Mouse (Mus musculus) myocyte (in vitro differentiated cells): ENCODE results near the gene Angptl4. TPM values are rescaled to one million over a fixed set of nuclear protein-coding genes. Genes with fewer than 3 reads are reported as not detected.
A peak's percentile ranks its signal among the peaks of the same experiment; 100 is the strongest.

Experiments used
- H3K27me3 ChIP-seq: one replicate; pipeline ENCODE4 v1.6.1; 2011; ENCODE audit not compliant: control insufficient read depth, insufficient read depth, insufficient read length
- H3K36me3 ChIP-seq: one replicate; pipeline ENCODE4 v1.6.1; 2011; ENCODE audit not compliant: control insufficient read depth, insufficient read depth
- H3K4me2 ChIP-seq: one replicate; pipeline ENCODE4 v1.6.1; 2011; ENCODE audit warnings: low read depth, control low read depth
- H3K4me3 ChIP-seq: one replicate; pipeline ENCODE4 v1.5.1; 2011; ENCODE audit warnings: mild to moderate bottlenecking, control low read depth, moderate library complexity
- H3K79me2 ChIP-seq: one replicate; pipeline ENCODE4 v1.6.1; 2011; ENCODE audit not compliant: control insufficient read depth, insufficient read depth
- H3ac ChIP-seq: one replicate; pipeline ENCODE4 v1.6.1; 2011; ENCODE audit not compliant: control insufficient read depth, insufficient read length
- CEBPB ChIP-seq: IDR thresholded peaks from 2 replicates; pipeline ENCODE4 v1.6.1; 2011; ENCODE audit warnings: mild to moderate bottlenecking, moderate library complexity; ENCODE audit not compliant: poor library complexity, insufficient read depth, severe bottlenecking
- MAX ChIP-seq: IDR thresholded peaks from one replicate; pipeline ENCODE4 v1.6.1; 2011; ENCODE audit warnings: low read depth, mild to moderate bottlenecking, control low read depth
- MYOD1 ChIP-seq, 3 experiments: IDR thresholded peaks; one replicate each; pipeline ENCODE4 v1.6.1; 2011; ENCODE audit warnings: control low read depth in 2 of 3, low read depth in 2 of 3, mild to moderate bottlenecking in 2 of 3, moderate library complexity in 1 of 3; ENCODE audit not compliant: insufficient read length in 2 of 3, control insufficient read depth in 1 of 3
- MYOG ChIP-seq, 3 experiments: IDR thresholded peaks; one replicate each; pipeline ENCODE4 v1.6.1; 2011; ENCODE audit warnings: control low read depth in 2 of 3, low read depth in 2 of 3, mild to moderate bottlenecking in 2 of 3; ENCODE audit not compliant: insufficient read length in 2 of 3, control insufficient read depth in 1 of 3, insufficient read depth in 1 of 3
- POLR2A ChIP-seq: IDR thresholded peaks from one replicate; pipeline ENCODE4 v1.6.1; 2011; ENCODE audit warnings: low read depth, mild to moderate bottlenecking, control low read depth, moderate library complexity; ENCODE audit not compliant: insufficient read length
- POLR2AphosphoS2 ChIP-seq: IDR thresholded peaks from one replicate; pipeline ENCODE4 v1.6.1; 2011; ENCODE audit warnings: low read depth, control low read depth; ENCODE audit not compliant: insufficient read length
- REST ChIP-seq: IDR thresholded peaks from one replicate; pipeline ENCODE4 v1.6.1; 2011; ENCODE audit warnings: mild to moderate bottlenecking, control low read depth, moderate library complexity; ENCODE audit not compliant: insufficient read depth, insufficient read length
- SRF ChIP-seq: IDR thresholded peaks from one replicate; pipeline ENCODE4 v1.6.1; 2011; ENCODE audit warnings: low read depth; ENCODE audit not compliant: control insufficient read depth, insufficient read length
- TCF12 ChIP-seq: IDR thresholded peaks from one replicate; pipeline ENCODE4 v1.6.1; 2011; ENCODE audit warnings: mild to moderate bottlenecking, control low read depth; ENCODE audit not compliant: poor library complexity, insufficient read depth, severe bottlenecking
- TCF3 ChIP-seq: IDR thresholded peaks from one replicate; pipeline ENCODE4 v1.6.1; 2011; ENCODE audit warnings: low read depth, control low read depth; ENCODE audit not compliant: insufficient read length
- USF1 ChIP-seq: IDR thresholded peaks from one replicate; pipeline ENCODE4 v1.6.1; 2011; ENCODE audit warnings: low read depth, mild to moderate bottlenecking, control low read depth, moderate library complexity
- polyA plus RNA-seq: library from polyadenylated mRNA; unstranded; fragments of >200 nt; fragmentation: generic; extraction: Trizol; gene quantifications from one replicate; pipeline ENCODE4 v1.2.1, GENCODE M21; 2012; ENCODE audit warnings: missing spikeins

The Angptl4 gene
- polyA plus RNA-seq, 1 experiment: 42.8 TPM

DNA sequence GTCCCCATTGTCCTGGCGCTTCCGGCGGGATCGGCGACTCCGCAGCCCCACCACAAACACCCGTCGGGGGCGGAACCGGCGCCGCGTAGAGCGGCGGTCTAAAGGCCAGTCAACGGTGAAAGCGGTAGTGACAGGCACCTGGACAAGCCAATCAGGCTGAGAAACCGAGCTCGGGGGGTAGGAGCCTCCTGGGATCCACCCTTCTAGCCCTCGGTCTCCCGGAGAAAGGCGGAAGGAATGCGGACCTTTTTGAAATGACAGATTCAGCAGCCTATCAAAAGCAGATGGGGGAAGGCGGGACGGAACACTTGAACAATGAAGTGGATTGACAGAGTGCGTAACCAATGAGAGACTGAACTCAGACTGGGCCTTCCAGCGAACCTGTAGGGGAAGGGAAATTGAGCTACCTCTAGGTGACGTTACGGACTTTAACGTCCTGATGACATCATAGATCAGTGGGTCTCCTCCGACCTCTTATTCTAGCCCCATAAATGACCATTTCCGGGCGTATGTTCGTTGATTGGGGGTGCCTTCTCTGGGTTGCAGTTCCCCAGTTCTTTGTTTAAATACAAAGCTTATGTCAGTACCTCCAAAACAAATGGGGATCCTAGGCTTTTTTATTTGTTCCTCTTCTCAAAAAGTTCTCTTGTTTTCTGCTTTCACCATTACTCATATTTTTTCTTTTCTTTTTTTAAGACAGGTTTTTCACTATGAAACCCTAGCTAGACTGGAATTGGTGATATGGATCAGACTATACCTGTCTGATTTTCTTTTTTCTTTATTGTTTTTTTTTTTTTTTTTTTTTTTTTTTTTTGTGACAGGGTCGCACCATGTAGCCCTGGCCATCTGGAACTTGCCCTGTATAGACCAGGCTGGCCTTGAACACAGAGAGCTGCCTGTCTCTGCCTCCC is 21.1 kb downstream of the Angptl4 start, which contains the start of gene Rab11b:
Gene Rab11b, minus strand, starts transcription at position 276 of the 911 bp plus-strand sequence.
- H3K27me3 ChIP-seq: no peaks in the 10 kb centered on the region
- H3K36me3 ChIP-seq: no peaks in the 10 kb centered on the region
- peak within 1 kb of the TSS; percentile 97 for H3K4me2 ChIP-seq
- peaks cover 38% of the 10 kb centered on the region for H3K79me2 ChIP-seq
- H3K4me3 ChIP-seq: peak within 1 kb of the TSS; percentile 83
- peak; percentile 93 for TF ChIP-seq SRF
- no peak for TF ChIP-seq USF1
- no peak for TF ChIP-seq MAX
- H3ac ChIP-seq: peak within 1 kb of the TSS; percentile 98

DNA sequence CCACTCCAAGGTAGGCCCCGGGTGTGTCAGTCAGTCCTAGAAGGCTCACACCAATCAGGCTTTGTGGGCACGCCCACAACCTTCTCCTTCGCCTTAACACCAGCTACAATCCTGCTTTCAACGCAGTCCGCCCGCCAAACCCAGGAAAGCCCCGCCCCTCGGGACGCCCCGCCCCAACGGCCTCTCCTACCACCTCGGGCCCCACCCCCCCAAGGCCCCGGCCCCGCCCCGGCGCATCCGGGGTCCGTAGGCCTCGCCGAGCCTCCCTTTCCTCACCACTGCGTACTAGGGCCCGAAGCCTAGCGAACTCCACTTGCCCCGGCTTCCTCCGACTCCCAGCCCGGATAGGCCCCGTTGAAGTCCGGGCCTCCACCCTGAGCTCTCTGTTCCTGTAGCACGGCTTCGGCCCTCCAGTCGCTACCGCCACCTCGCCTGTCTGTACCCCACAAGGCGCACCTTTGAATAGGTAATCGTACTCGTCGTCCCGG is 21.8 kb downstream of the Angptl4 start:
- Histone ChIP-seq H3K79me2 (peaks cover 45% of the 10 kb centered on the region), H3K36me3 (no peaks in the 10 kb centered on the region), H3K4me2 (peak overlapping the region; percentile 97), H3ac (peak overlapping the region; percentile 98), H3K4me3 (peak overlapping the region; percentile 83), H3K27me3 (no peaks in the 10 kb centered on the region)
- TF ChIP-seq POLR2AphosphoS2 (peak; percentile 45), SRF (no peak), POLR2A (peak; percentile 67)

DNA sequence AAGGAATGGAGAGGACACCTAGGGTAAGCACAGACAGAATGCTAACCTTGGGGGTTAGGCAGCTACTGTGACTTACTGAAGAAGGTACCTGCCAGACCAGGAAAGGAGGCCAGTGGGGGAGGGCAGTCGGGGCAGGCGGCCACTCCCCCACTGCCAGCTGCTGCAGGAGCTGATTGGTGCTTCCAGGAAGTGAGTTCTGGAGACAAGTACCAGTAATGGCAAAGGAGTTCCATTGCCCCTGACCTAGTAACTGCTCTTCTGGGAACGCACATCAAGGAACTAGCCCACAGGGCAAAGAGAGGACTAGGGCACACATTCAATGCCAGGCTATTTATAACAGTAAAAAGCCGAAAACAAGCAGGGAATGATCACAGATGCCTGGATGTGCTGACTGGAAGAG is 24.4 kb downstream of the Angptl4 start:
- Histone ChIP-seq H3K4me3 (no peak overlapping the region), H3K27me3 (no peaks in the 10 kb centered on the region), H3ac (no peak overlapping the region), H3K36me3 (no peaks in the 10 kb centered on the region), H3K79me2 (peaks cover 71% of the 10 kb centered on the region), H3K4me2 (peak overlapping the region; percentile 59)
- TF ChIP-seq MYOG (IDR thresholded peaks at IDR 0.05; ENCODE audit: control insufficient read depth in 1 of 3, insufficient read depth in 1 of 3, insufficient read length in 2 of 3, low read depth in 2 of 3) (no peak), MYOD1 (IDR thresholded peaks at IDR 0.05; ENCODE audit: control insufficient read depth in 1 of 3, insufficient read length in 2 of 3, low read depth in 2 of 3) (peak in 1 of 3 experiments; percentile 35)

DNA sequence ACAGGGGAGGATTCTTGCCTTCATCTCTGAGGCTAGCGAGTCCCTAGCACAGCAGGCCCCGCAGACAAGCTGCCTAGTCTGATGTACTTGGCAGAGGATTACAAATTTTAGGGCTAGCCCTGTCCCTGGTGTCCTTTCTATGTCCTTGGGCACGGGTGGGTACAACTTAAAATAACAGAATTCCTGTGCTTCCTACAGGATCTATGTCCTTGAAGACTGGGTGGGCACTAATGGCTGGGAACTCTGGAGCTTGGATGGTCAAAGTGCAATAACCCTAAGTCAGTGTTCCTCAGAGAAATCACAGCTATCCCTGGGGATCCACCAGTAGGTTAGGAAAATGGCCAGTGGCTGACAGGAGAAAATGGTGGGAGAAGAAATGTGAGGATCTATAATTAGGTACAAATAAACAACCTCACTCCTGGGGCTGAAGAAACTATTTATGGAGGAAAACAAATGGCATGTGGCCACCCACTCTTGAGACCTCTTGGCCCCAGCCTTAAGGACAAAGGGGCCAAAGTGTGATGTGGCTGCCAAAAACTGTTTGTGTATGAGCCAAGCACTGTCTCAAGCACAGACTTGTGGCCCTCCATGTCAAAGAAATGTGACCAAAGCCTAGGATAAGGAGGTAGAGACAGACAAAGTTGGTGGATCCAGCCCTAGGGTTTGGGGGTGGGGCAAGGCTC is 25.4 kb downstream of the Angptl4 start:
- Histone ChIP-seq H3K4me2 (peak overlapping the region; percentile 59), H3K36me3 (no peaks in the 10 kb centered on the region), H3ac (no peak overlapping the region), H3K4me3 (no peak overlapping the region), H3K27me3 (no peaks in the 10 kb centered on the region), H3K79me2 (peaks cover 78% of the 10 kb centered on the region)
- no peak for TF ChIP-seq TCF12
- no peak for TF ChIP-seq TCF3
- TF ChIP-seq MYOD1 (IDR thresholded peaks at IDR 0.05; ENCODE audit: control insufficient read depth in 1 of 3, insufficient read length in 2 of 3, low read depth in 2 of 3): peak in 1 of 3 experiments; percentile 26

DNA sequence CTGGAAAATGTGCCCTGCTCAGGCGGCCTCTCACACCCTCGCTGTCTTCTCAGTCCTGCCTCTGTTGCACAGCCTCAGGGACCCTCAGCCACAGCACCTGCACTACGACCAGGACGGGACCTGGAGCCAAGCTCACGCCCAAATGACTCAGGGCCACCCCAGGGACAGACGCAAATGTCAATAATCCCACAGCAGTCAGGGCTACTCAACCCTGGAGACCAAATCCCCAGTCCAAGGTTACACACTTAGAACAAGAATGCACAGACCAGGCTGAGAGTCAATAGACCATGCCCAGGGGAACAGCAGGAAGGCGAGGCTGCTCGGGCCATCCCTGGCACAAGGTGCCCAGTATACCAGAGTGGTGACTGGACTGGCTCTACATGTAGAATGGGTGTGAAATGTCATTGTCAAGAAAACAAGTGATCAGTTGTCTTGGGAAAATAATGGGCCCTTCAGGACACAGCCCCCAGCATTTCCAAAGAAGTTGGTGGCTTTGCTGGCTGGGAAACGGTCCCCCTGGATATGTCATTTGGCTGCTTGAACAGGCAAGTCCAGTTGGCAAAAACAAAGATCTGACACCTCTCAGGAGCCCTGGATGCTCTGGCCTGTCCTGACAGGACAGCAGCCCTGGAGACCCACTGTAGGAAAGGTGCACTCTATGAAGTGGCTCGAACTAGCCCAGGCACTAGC is 26.1 kb downstream of the Angptl4 start:
- Histone ChIP-seq H3K79me2 (peaks cover 82% of the 10 kb centered on the region), H3K27me3 (no peaks in the 10 kb centered on the region), H3K4me3 (no peak overlapping the region), H3K4me2 (peak overlapping the region; percentile 59), H3ac (no peak overlapping the region), H3K36me3 (no peaks in the 10 kb centered on the region)
- TF ChIP-seq SRF (no peak), MAX (no peak), MYOD1 (IDR thresholded peaks at IDR 0.05; ENCODE audit: control insufficient read depth in 1 of 3, insufficient read length in 2 of 3, low read depth in 2 of 3) (peak in 1 of 3 experiments; percentile 56), MYOG (IDR thresholded peaks at IDR 0.05; ENCODE audit: control insufficient read depth in 1 of 3, insufficient read depth in 1 of 3, insufficient read length in 2 of 3, low read depth in 2 of 3) (peak in 1 of 3 experiments; percentile 38), CEBPB (no peak), REST (no peak), POLR2A (no peak), POLR2AphosphoS2 (no peak)
